Mouse (Mus musculus) cerebellum, adult 9-10 months (tissue): Measurements from ENCODE around the gene Scaf8.
"Not testable (repeated sequence)": the region's sequence is repeated elsewhere in the genome, so short reads cannot be mapped to it uniquely, and the experiment has no call there.

Source experiments
- DNase-seq: peaks from one replicate; pipeline ENCODE4 v3.0.0; 2022

The Scaf8 gene

GRCm38 (mm10) chr17:3120949-3121348 lies 6.2 kb downstream of the Scaf8 start:
- DNase-seq: not testable (repeated sequence)

- not testable (repeated sequence) for DNase-seq
These were observed 8.8 kb downstream of the Scaf8 start for GRCm38 (mm10) chr17:3123581-3123980.

GRCm38 (mm10) chr17:3128716-3129115 lies 13.9 kb downstream of the Scaf8 start:
- peak; percentile 42 for DNase-seq

- no peak for DNase-seq
These were observed 15.0 kb downstream of the Scaf8 start for GRCm38 (mm10) chr17:3129791-3130190.

GRCm38 (mm10) chr17:3135346-3135745 lies 20.6 kb downstream of the Scaf8 start:
- no peak for DNase-seq

- DNase-seq: no peak
These were observed 21.4 kb downstream of the Scaf8 start for GRCm38 (mm10) chr17:3136127-3136526.

- DNase-seq: no peak
These were observed 23.6 kb downstream of the Scaf8 start for GRCm38 (mm10) chr17:3138387-3138786.

- no peak for DNase-seq
These were observed 25.3 kb downstream of the Scaf8 start for GRCm38 (mm10) chr17:3140100-3140499.

- DNase-seq: no peak
These were observed 34.1 kb downstream of the Scaf8 start for GRCm38 (mm10) chr17:3148853-3149252.

GRCm38 (mm10) chr17:3149541-3149940 lies 34.8 kb downstream of the Scaf8 start:
- DNase-seq: no peak

- not testable (repeated sequence) for DNase-seq
These were observed 35.9 kb downstream of the Scaf8 start for GRCm38 (mm10) chr17:3150701-3151100.

- DNase-seq: no peak
These were observed 36.4 kb downstream of the Scaf8 start for GRCm38 (mm10) chr17:3151181-3151580.

GRCm38 (mm10) chr17:3156176-3156575 lies 41.4 kb downstream of the Scaf8 start:
- DNase-seq: not testable (repeated sequence)

GRCm38 (mm10) chr17:3157016-3157415 lies 42.2 kb downstream of the Scaf8 start:
- DNase-seq: no peak

GRCm38 (mm10) chr17:3162905-3163304 lies 48.1 kb downstream of the Scaf8 start:
- DNase-seq: no peak

- DNase-seq: not testable (repeated sequence)
These were observed 65.7 kb downstream of the Scaf8 start for GRCm38 (mm10) chr17:3180425-3180945.

GRCm38 (mm10) chr17:3195483-3195882 lies 80.7 kb downstream of the Scaf8 start:
- DNase-seq: not testable (repeated sequence)

GRCm38 (mm10) chr17:3200328-3200727 lies 85.6 kb downstream of the Scaf8 start:
- no peak for DNase-seq

- DNase-seq: no peak
These were observed 89.1 kb downstream of the Scaf8 start for GRCm38 (mm10) chr17:3203916-3204315.

GRCm38 (mm10) chr17:3204826-3205405 lies 90.1 kb downstream of the Scaf8 start:
- DNase-seq: no peak

GRCm38 (mm10) chr17:3206527-3207398 lies 92.0 kb downstream of the Scaf8 start:
- DNase-seq: peak; percentile 54

GRCm38 (mm10) chr17:3207529-3208240 lies 92.9 kb downstream of the Scaf8 start:
- no peak for DNase-seq

GRCm38 (mm10) chr17:3208471-3208870 lies 93.7 kb downstream of the Scaf8 start:
- DNase-seq: no peak
